Mouse (Mus musculus): ENCODE results near the gene Fbxw11. TPM values are rescaled to one million over a fixed set of nuclear protein-coding genes. Genes with fewer than 3 reads are reported as not detected.
"Not testable (repeated sequence)": the region's sequence is repeated elsewhere in the genome, so short reads cannot be mapped to it uniquely, and the experiment has no call there.

The Fbxw11 gene
- polyA plus RNA-seq, 1 experiment from 2014 or later = 65.1 TPM

DNA sequence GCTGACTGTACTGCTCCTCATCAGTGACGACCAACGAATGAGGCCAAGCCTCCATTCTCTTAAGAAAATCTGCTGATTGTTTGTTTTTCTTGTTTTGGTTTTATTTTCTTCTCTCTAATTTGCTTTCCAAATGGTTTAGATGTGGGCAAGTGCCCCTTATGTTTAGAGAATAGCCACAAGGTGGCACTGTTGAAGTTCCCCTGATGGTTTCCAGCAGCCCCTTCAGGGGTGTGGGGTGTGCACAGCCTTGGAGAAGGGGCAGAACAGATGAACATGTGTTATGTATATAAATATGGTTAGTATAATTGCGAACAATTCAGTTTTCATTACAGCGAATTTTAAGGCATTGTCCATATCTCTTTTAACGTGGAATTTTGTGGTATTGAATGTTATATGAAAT lies 71.7 kb downstream of the Fbxw11 start:
- H3K36me3 ChIP-seq = peaks cover 14% of the 10 kb centered on the region
- no peak overlapping the region for H3K4me3 ChIP-seq (replicated peaks)
- H3K27me3 ChIP-seq = no peaks in the 10 kb centered on the region
- H3K27ac ChIP-seq (replicated peaks) = no peak overlapping the region
- peak; percentile 49; the same call in 1 of the 2 replicates for ATAC-seq (ENCODE audit: insufficient number of reproducible peaks, low FRiP score, low TSS enrichment, low read depth)
- H3K9ac ChIP-seq = no peak overlapping the region
- no peaks in the 10 kb centered on the region for H3K9me3 ChIP-seq (replicated peaks)
- no peaks in the 10 kb centered on the region for H3K4me1 ChIP-seq
- no peak overlapping the region for H3K4me2 ChIP-seq (replicated peaks)
- WGBS = 36% methylated on average over 5 of the region's 5 CpGs

DNA sequence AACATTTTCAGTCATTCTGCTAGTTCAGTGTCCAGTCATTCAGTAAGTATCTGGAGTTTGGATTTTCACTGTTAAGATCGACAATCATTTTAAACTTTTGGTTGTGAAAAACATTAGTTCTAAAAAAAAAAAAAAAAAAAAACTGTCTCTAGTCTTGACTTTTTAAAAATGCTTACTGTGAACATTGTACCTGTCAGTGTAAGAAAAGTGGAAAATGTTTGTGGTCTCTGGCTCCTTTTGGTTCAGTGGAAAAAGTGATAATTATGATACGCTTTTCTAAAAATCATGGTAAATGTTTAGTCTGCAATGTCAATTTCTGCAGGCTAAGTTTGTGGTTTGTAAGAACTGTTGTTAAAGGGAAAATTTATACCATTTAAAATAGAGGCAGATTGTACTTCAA lies 72.4 kb downstream of the Fbxw11 start:
- H3K27ac ChIP-seq (replicated peaks) = no peak overlapping the region
- H3K9me3 ChIP-seq (replicated peaks) = no peaks in the 10 kb centered on the region
- no peak overlapping the region for H3K4me3 ChIP-seq (replicated peaks)
- H3K9ac ChIP-seq = no peak overlapping the region
- H3K4me2 ChIP-seq (replicated peaks) = no peak overlapping the region
- peaks cover 14% of the 10 kb centered on the region for H3K36me3 ChIP-seq
- ATAC-seq (ENCODE audit: insufficient number of reproducible peaks, low FRiP score, low TSS enrichment, low read depth) = no peak
- no peaks in the 10 kb centered on the region for H3K4me1 ChIP-seq
- 75% methylated on average over 2 of the region's 2 CpGs for WGBS
- H3K27me3 ChIP-seq = no peaks in the 10 kb centered on the region

DNA sequence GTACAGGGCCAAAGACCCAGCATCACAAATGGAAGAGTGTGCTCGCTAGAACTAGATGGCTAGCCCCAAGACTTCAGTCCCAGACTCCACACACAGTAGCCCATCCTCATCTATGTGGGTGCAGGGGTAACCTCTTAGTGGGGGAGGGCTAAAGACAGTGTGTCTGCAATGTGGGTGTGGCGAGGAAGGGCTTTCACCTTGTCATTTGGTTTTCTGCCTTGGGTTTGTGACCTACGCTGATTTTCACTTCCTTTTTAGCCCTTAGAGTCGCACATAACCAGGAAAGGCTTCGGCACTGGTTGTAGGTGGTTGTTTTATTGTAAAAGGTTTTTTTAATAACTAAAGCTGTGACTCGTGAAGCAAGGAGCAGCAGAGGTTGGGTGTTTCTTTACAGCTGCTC lies 73.0 kb downstream of the Fbxw11 start:
- Histone ChIP-seq H3K27me3 (no peaks in the 10 kb centered on the region), H3K4me1 (no peaks in the 10 kb centered on the region), H3K4me2 (replicated peaks) (no peak overlapping the region), H3K9ac (no peak overlapping the region), H3K9me3 (replicated peaks) (no peaks in the 10 kb centered on the region), H3K36me3 (peaks cover 14% of the 10 kb centered on the region), H3K27ac (replicated peaks) (no peak overlapping the region), H3K4me3 (replicated peaks) (no peak overlapping the region)
- ATAC-seq (ENCODE audit: insufficient number of reproducible peaks, low FRiP score, low TSS enrichment, low read depth) = no peak
- WGBS = 82% methylated on average over 6 of the region's 6 CpGs

DNA sequence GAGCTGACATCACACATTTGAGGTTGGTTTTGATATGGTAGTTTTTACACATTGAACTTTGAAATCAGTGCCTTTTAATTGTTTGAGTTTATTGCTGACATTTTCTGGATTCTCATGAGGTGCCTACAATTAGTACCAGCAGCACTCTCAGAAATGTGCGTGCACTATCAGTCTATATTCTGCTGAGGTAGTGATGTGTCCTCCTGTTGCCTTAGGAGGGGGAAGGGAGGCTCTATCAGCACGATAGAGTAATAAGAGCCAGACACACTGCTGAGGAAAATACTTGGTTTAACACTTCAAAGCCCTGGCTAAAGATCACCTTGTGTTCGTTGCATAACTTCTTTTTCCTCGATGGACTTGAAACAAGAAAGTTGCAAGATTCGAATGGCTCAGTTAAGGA lies 73.4 kb downstream of the Fbxw11 start:
- Histone ChIP-seq H3K27me3 (no peaks in the 10 kb centered on the region), H3K4me3 (replicated peaks) (no peak overlapping the region), H3K4me1 (no peaks in the 10 kb centered on the region), H3K9me3 (replicated peaks) (no peaks in the 10 kb centered on the region), H3K4me2 (replicated peaks) (no peak overlapping the region), H3K36me3 (peaks cover 14% of the 10 kb centered on the region), H3K9ac (no peak overlapping the region), H3K27ac (replicated peaks) (no peak overlapping the region)
- no peak for ATAC-seq (ENCODE audit: insufficient number of reproducible peaks, low FRiP score, low TSS enrichment, low read depth)
- WGBS = 61% methylated on average over 5 of the region's 5 CpGs

DNA sequence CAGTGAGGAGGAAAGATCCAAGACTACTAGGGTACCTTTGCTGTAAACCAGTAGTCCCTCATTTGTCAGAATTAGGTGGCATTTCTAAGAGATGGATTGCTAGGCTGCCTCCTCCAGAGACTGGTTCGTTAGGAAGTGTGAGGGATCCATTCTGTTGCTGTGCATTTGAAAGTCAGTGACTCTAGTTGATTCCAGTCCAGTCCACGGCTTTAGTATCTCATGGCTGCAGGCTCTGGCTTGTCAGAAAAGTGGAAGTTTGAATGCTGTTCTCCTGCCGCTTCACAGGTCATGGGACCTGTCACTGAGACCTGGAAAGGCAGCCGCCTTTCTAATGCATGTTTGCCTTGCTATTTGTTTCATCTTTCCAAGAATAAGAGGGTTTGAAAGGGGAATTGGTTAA lies 74.4 kb downstream of the Fbxw11 start:
- WGBS = 73% methylated on average over 4 of the region's 4 CpGs

DNA sequence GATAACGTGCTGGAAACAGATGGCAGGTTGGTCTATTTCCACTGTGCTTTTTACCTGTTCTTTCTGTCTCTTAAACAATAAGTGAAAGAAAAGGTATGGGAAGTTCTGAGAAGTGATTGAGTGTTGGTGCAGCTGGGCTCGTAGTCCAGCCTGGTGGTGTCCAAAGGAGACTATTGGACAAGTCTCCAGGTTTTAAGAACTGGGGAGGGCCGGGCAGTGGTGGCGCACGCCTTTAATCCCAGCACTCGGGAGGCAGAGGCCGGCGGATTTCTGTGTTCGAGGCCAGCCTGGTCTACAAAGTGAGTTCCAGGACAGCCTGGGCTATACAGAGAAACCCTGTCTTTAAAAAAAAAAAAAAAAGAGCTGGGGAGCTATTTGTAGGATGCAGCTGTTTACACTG lies 75.2 kb downstream of the Fbxw11 start:
- not testable (repeated sequence) for H3K4me1 ChIP-seq; H3K4me2 ChIP-seq (replicated peaks); H3K36me3 ChIP-seq; ATAC-seq (ENCODE audit: insufficient number of reproducible peaks, low FRiP score, low TSS enrichment, low read depth); H3K9ac ChIP-seq; H3K27me3 ChIP-seq; H3K9me3 ChIP-seq (replicated peaks); H3K27ac ChIP-seq (replicated peaks); H3K4me3 ChIP-seq (replicated peaks)
- WGBS = 92% methylated on average over 9 of the region's 9 CpGs

More for the DNA sequence above, 74.4 kb downstream of the Fbxw11 start:
- no peak for ATAC-seq (ENCODE audit: insufficient number of reproducible peaks, low FRiP score, low TSS enrichment, low read depth)
- H3K4me1 ChIP-seq = no peaks in the 10 kb centered on the region
- no peaks in the 10 kb centered on the region for H3K9me3 ChIP-seq (replicated peaks)
- H3K36me3 ChIP-seq = peaks cover 11% of the 10 kb centered on the region
- no peaks in the 10 kb centered on the region for H3K27me3 ChIP-seq
- no peak overlapping the region for H3K4me2 ChIP-seq (replicated peaks)
- no peak overlapping the region for H3K27ac ChIP-seq (replicated peaks)
- no peak overlapping the region for H3K9ac ChIP-seq
- no peak overlapping the region for H3K4me3 ChIP-seq (replicated peaks)

DNA sequence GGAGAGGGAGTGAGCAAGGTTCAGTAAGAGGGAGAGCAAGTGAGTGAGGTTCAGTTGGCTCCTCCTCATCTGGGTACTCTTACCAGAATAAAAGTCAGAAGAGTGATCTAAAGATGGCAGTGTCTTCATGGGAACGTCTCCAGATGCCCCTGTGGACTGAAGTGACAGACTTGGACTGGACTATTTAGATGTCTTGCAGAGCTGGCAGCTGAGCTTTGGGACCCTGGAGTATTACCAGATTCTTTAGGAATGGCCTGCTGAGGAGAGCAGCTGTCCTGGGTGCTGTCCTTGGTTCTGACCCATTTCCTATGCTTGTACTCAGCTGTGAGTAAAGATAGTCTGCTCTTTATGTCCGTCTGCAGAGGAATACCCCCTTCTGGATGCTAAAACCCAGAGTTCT lies 75.8 kb downstream of the Fbxw11 start:
- Histone ChIP-seq H3K4me3 (replicated peaks) (no peak overlapping the region), H3K4me2 (replicated peaks) (no peak overlapping the region), H3K36me3 (0 out of 2 replicates have a peak, but pooled peaks cover 4% of the 10 kb centered on the region), H3K9ac (no peak overlapping the region), H3K27ac (replicated peaks) (no peak overlapping the region), H3K27me3 (no peaks in the 10 kb centered on the region), H3K4me1 (no peaks in the 10 kb centered on the region), H3K9me3 (replicated peaks) (no peaks in the 10 kb centered on the region)
- WGBS = 31% methylated on average over 2 of the region's 2 CpGs
- ATAC-seq (ENCODE audit: insufficient number of reproducible peaks, low FRiP score, low TSS enrichment, low read depth) = peak; percentile 51; the same call in 1 of the 2 replicates

DNA sequence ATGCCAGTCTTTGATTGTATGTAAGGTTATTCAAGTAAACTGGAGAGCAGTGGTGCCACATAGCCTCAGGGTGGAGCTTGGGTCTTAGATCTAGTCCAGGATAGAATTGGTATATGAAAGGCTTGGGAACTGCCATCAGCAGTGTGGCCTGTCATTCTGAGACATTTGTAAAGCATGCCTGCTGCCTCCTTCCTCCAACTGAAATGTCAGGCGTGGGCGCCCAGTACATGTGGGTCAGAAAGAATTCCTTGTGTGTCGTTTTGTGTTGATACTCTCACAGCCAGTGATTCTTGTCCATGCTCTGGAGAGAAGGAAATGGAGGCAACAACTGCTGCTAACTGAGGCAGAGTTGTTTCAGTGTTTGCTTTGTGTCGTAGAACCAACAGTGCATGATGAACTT lies 76.5 kb downstream of the Fbxw11 start:
- WGBS = 92% methylated on average over 4 of the region's 4 CpGs
- H3K4me3 ChIP-seq (replicated peaks) = no peak overlapping the region
- H3K4me2 ChIP-seq (replicated peaks) = no peak overlapping the region
- no peak for ATAC-seq (ENCODE audit: insufficient number of reproducible peaks, low FRiP score, low TSS enrichment, low read depth)
- H3K27me3 ChIP-seq = no peaks in the 10 kb centered on the region
- H3K36me3 ChIP-seq = 0 out of 2 replicates have a peak, but pooled peaks cover 8% of the 10 kb centered on the region
- H3K4me1 ChIP-seq = no peaks in the 10 kb centered on the region; the same call in 1 of the 2 replicates
- H3K27ac ChIP-seq (replicated peaks) = no peak overlapping the region
- H3K9ac ChIP-seq = no peak overlapping the region
- H3K9me3 ChIP-seq (replicated peaks) = no peaks in the 10 kb centered on the region

DNA sequence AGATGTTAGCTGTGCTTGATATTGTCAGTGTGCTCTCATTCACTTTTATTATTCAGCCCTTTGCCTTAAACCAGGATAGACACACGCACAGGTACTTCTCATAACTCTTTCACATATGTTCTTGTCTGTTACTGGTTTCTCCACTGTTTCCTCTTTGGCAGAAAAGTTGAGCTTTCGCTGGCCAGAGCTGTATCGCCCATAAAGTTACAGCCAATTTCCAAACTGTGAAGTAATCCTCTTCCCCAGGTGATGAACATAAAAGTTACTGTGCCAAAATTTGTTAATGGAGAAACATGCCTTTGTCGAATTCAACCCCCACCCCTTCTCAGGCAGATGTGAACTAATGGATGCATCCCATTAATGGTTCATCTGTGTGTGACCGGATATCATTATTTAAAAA lies 80.1 kb downstream of the Fbxw11 start:
- Histone ChIP-seq H3K4me2 (replicated peaks) (no peak overlapping the region), H3K27me3 (no peaks in the 10 kb centered on the region), H3K9me3 (replicated peaks) (no peaks in the 10 kb centered on the region), H3K4me3 (replicated peaks) (no peak overlapping the region), H3K27ac (replicated peaks) (no peak overlapping the region), H3K4me1 (peaks cover 12% of the 10 kb centered on the region), H3K36me3 (0 out of 2 replicates have a peak, but pooled peaks cover 9% of the 10 kb centered on the region), H3K9ac (no peak overlapping the region)
- 90% methylated on average over 5 of the region's 5 CpGs for WGBS
- ATAC-seq (ENCODE audit: insufficient number of reproducible peaks, low FRiP score, low TSS enrichment, low read depth) = no peak

DNA sequence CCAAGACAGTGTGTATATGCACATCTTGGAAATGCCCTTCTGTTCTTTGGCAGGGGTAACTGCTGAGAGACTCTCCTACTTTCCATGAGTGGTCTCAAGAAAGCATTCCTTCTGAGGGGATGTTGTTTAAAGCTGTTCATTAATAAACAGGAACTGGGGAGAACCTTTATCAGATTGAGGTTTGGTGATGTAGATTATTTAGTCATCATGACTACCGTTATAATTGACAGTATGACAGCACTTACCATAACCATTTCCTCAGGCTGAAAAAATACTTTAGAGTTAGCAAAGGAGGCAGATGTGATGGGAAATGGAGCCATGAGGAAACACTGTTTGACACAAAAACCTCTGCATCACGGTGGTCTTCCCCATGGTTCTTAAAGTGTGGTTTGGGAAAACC lies 80.8 kb downstream of the Fbxw11 start:
- H3K4me3 ChIP-seq (replicated peaks) = no peak overlapping the region
- peaks cover 12% of the 10 kb centered on the region for H3K4me1 ChIP-seq
- no peak for ATAC-seq (ENCODE audit: insufficient number of reproducible peaks, low FRiP score, low TSS enrichment, low read depth)
- no peak overlapping the region for H3K9ac ChIP-seq
- 62% methylated on average over 2 of the region's 2 CpGs for WGBS
- no peaks in the 10 kb centered on the region for H3K9me3 ChIP-seq (replicated peaks)
- no peaks in the 10 kb centered on the region for H3K27me3 ChIP-seq
- no peak overlapping the region for H3K27ac ChIP-seq (replicated peaks)
- H3K4me2 ChIP-seq (replicated peaks) = no peak overlapping the region
- H3K36me3 ChIP-seq = 0 out of 2 replicates have a peak, but pooled peaks cover 9% of the 10 kb centered on the region

DNA sequence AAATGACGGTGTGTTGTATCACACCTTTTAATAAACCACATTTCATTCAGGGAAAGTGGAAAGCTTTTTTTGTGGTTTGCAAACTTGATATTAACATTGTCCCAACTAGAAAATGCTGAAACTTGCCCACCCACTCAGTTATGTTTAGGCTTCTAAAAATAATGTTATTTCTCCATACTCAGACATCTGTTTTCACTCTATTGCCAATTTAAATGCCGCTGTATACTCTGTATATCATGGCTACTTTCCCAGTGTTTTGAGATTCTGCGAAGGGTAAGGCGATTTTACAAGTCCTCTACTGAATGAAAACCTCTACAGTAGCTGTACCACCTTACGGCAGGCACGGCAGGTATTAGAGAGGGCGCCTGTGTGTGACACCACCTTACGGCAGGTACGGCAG lies 82.6 kb downstream of the Fbxw11 start:
- 0 out of 2 replicates have a peak overlapping the region, but pooled peaks have one; percentile 13 for H3K27ac ChIP-seq (replicated peaks)
- H3K4me1 ChIP-seq = peaks cover 12% of the 10 kb centered on the region
- no peak overlapping the region for H3K9ac ChIP-seq
- H3K4me3 ChIP-seq (replicated peaks) = no peak overlapping the region
- 69% methylated on average over 9 of the region's 9 CpGs for WGBS
- no peak for ATAC-seq (ENCODE audit: insufficient number of reproducible peaks, low FRiP score, low TSS enrichment, low read depth)
- no peaks in the 10 kb centered on the region for H3K27me3 ChIP-seq
- no peak overlapping the region for H3K4me2 ChIP-seq (replicated peaks)
- 0 out of 2 replicates have a peak, but pooled peaks cover 9% of the 10 kb centered on the region for H3K36me3 ChIP-seq
- no peaks in the 10 kb centered on the region for H3K9me3 ChIP-seq (replicated peaks)

DNA sequence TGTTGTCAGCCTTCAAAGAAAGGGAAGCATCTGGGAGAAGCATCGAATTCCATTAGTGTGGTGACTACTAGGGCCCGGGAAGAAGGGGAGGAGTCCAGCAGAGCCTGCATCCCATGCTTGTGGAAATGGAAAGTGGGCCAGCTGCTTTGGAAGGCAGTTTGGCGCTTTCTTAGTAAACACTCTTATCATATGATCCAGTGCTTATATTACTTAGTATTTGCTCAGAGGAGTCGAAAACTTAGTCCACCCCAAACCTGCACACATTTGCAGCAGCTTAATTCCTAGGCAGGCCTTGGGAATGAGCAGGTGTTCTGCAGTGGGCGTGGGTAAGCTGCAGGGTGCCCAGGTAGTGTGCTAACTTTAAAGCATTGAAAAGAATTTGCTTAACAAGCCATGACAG lies 89.9 kb downstream of the Fbxw11 start:
- WGBS = 40% methylated on average over 5 of the region's 5 CpGs
- Histone ChIP-seq H3K27me3 (no peaks in the 10 kb centered on the region), H3K9me3 (replicated peaks) (no peaks in the 10 kb centered on the region), H3K4me2 (replicated peaks) (no peak overlapping the region), H3K9ac (no peak overlapping the region), H3K36me3 (peaks cover 49% of the 10 kb centered on the region), H3K4me3 (replicated peaks) (no peak overlapping the region), H3K27ac (replicated peaks) (no peak overlapping the region), H3K4me1 (no peaks in the 10 kb centered on the region)
- no peak for ATAC-seq (ENCODE audit: insufficient number of reproducible peaks, low FRiP score, low TSS enrichment, low read depth)

Measured in embryonic facial prominence, embryonic 15.5 days (tissue).